ENCODE assay signal across 16 mouse cellular contexts in genomic region chr12:107596236-107596635, GRCm38 (mm10).
"Had no signal": no experiment of that assay in that cellular context is flagged by ENCODE, and none has a peak within 500 bp of the region (broad histone marks: within the 10 kb centered on the region; RNA-seq: fewer than 3 reads in every experiment).

No protein-coding gene starts in this region.

- H3K9me3 ChIP-seq: neural tube, embryonic 13.5 days; neural tube, embryonic 15.5 days; stomach, embryonic 15.5 days had no signal

- H3K27me3 ChIP-seq: neural tube, embryonic 13.5 days; neural tube, embryonic 15.5 days; stomach, embryonic 15.5 days had no signal

- H3K9ac ChIP-seq: neural tube, embryonic 13.5 days; neural tube, embryonic 15.5 days; stomach, embryonic 15.5 days had no signal

- H3K27ac ChIP-seq: neural tube, embryonic 13.5 days; neural tube, embryonic 15.5 days; stomach, embryonic 15.5 days; stomach, postnatal 0 days had no signal

- H3K4me3 ChIP-seq: neural tube, embryonic 13.5 days; neural tube, embryonic 15.5 days; stomach, embryonic 15.5 days had no signal

- DNase-seq: retina, postnatal 1 day; right cerebral cortex, adult 18-20 months; right cerebral cortex, postnatal 14 days; right cerebral cortex, postnatal 25 days; right cerebral cortex, postnatal 4 days; spleen, adult 18-20 months; thymus, adult 18-20 months; thymus, adult 2 months; thymus, postnatal 14 days; thymus, postnatal 25 days; thymus, postnatal 36 days; thymus, postnatal 4 days had no signal

- H3K36me3 ChIP-seq: neural tube, embryonic 13.5 days; neural tube, embryonic 15.5 days; stomach, embryonic 15.5 days had no signal

- H3K4me2 ChIP-seq: neural tube, embryonic 13.5 days; neural tube, embryonic 15.5 days; stomach, embryonic 15.5 days had no signal

- H3K4me1 ChIP-seq: neural tube, embryonic 13.5 days; neural tube, embryonic 15.5 days; stomach, embryonic 15.5 days had no signal
